ENCODE assay signal across 8 mouse cellular contexts in genomic region chr4:138318509-138319266, GRCm38 (mm10). TPM values are rescaled to one million over a fixed set of nuclear protein-coding genes. Genes with fewer than 3 reads are reported as not detected.
DNase-seq lines count a peak whose midpoint lies in the region; ATAC-seq and TF ChIP-seq lines count a peak whose summit lies in the region.

No protein-coding gene starts in this region.

- peaks cover 16% of the 10 kb centered on the region for H3K4me1 ChIP-seq in G1E (ENCODE audit: insufficient read depth, low read depth, low read length)
- peaks cover 13% of the 10 kb centered on the region for H3K4me1 ChIP-seq in midbrain, embryonic 11.5 days (ENCODE audit: control insufficient read depth, insufficient read depth, low read length)

- peak; percentile 73 for TF ChIP-seq CTCF in G1E (IDR thresholded peaks at IDR 0.05; ENCODE audit: low read depth, low read length)

- no peak overlapping the region for H3K4me3 ChIP-seq in G1E (ENCODE audit: low read depth, low read length)
- H3K4me3 ChIP-seq in midbrain, embryonic 11.5 days (ENCODE audit: low read depth, low read length): no peak overlapping the region

- peaks cover 55% of the 10 kb centered on the region for H3K36me3 ChIP-seq in G1E (replicated peaks)
- no peaks in the 10 kb centered on the region; the same call in 1 of the 2 replicates for H3K36me3 ChIP-seq in midbrain, embryonic 11.5 days (ENCODE audit: control insufficient read depth, insufficient read depth, low read length)
- peaks cover 5% of the 10 kb centered on the region for H3K36me3 ChIP-seq in splenic B cell, adult 2 months (ENCODE audit: control insufficient read depth, insufficient read depth, low read length, poor library complexity, severe bottlenecking)

- no peak overlapping the region for H3K27ac ChIP-seq in midbrain, embryonic 11.5 days (ENCODE audit: low read depth, low read length)

- intact Hi-C loops in heart, postnatal 25 days (cut with DNase I): loop anchor here (1.0 to 2.0 kb wide), 2 partner anchors 60 to 108 kb away; no protein-coding TSS in a partner anchor
- intact Hi-C loops in heart, postnatal 14 days (cut with DNase I): loop anchor here (2.0 kb wide), 2 partner anchors 60 to 108 kb away; no protein-coding TSS in a partner anchor

- peaks cover 4% of the 10 kb centered on the region; the same call in 1 of the 2 replicates for H3K27me3 ChIP-seq in G1E (ENCODE audit: insufficient read depth, low read length)
- H3K27me3 ChIP-seq in midbrain, embryonic 11.5 days (ENCODE audit: control insufficient read depth, insufficient read depth, low read length): no peaks in the 10 kb centered on the region
- no peaks in the 10 kb centered on the region for H3K27me3 ChIP-seq in splenic B cell, adult 2 months (ENCODE audit: control insufficient read depth, insufficient read depth, low read length, poor library complexity, severe bottlenecking)

- H3K9ac ChIP-seq in midbrain, embryonic 11.5 days (ENCODE audit: low read length): no peak overlapping the region

- peak; percentile 43 to 79 for DNase-seq in heart, adult 18-20 months
- DNase-seq in heart, postnatal 25 days (ENCODE audit: low spot score): no peak
- peak; percentile 53 for DNase-seq in G1E (ENCODE audit: low spot score)
- DNase-seq in heart, postnatal 14 days: peak; percentile 56 to 78
- DNase-seq in layer of hippocampus, postnatal 25 days (ENCODE audit: extremely low spot score in 1 of 2, low spot score in 1 of 2): peak; percentile 48 to 72
- peak; percentile 92 for DNase-seq in midbrain, embryonic 11.5 days (ENCODE audit: low spot score, missing footprints)
- DNase-seq in splenic B cell, adult 2 months (ENCODE audit: low read depth, low spot score): peak; percentile 74

- WGBS in midbrain, embryonic 11.5 days: 50% methylated on average over 6 of the region's 6 CpGs

- H3K9me3 ChIP-seq in G1E (replicated peaks): no peaks in the 10 kb centered on the region
- peaks cover 2% of the 10 kb centered on the region; the same call in 1 of the 2 replicates for H3K9me3 ChIP-seq in midbrain, embryonic 11.5 days (ENCODE audit: control insufficient read depth, low read length)

- peak; percentile 57; the same call in 1 of the 2 replicates for ATAC-seq in G1E (ENCODE audit: extremely low read depth, insufficient number of reproducible peaks, low FRiP score, poor library complexity, severe bottlenecking)
- ATAC-seq in common myeloid progenitor, adult 5-6 weeks (replicated peaks; ENCODE audit: low read depth, poor library complexity, severe bottlenecking): peak; percentile 54; the same call in 1 of the 2 replicates
- peak; percentile 56; the same call in 1 of the 2 replicates for ATAC-seq in midbrain, embryonic 11.5 days (ENCODE audit: low FRiP score)

- no peak overlapping the region for H3K4me2 ChIP-seq in midbrain, embryonic 11.5 days

RNA-seq across cellular contexts. Expression of gene Pink1, which starts 7.4 kb away (rescaled TPM):
- total RNA-seq in heart, adult 18-20 months (2021): 100 to 1,000 TPM; 720 to 812 TPM
- 100 to 1,000 TPM; 560 to 591 TPM for total RNA-seq in heart, postnatal 25 days (2021)
- 9.3 and 15.0 TPM in 2 replicates for total RNA-seq in G1E (2014; fragmentation: Nextera tagmentation)
- total RNA-seq in G1E (2017): 19.4 and 27.0 TPM in 2 replicates
- 26.5 and 30.1 TPM in 2 replicates for polyA plus RNA-seq in G1E (2012)
- total RNA-seq in common myeloid progenitor, adult 5-6 weeks (2017): 33.8 and 51.5 TPM in 2 replicates
- total RNA-seq in heart, postnatal 14 days (2021): 100 to 1,000 TPM; 367 to 392 TPM
- total RNA-seq in layer of hippocampus, postnatal 25 days (2021): 100 to 1,000 TPM; 222 to 256 TPM
- 21.6 and 22.4 TPM in 2 replicates for polyA plus RNA-seq in midbrain, embryonic 11.5 days (2014; fragmentation: Nextera tagmentation; extraction: Ambion mirVana)

RNA-seq across cellular contexts. Expression of gene Ddost, which starts 14.2 kb away (rescaled TPM):
- 10 to 100 TPM; 58.2 to 61.6 TPM for total RNA-seq in heart, adult 18-20 months (2021)
- total RNA-seq in heart, postnatal 25 days (2021): 10 to 100 TPM; 63.6 to 68.4 TPM
- 159 and 162 TPM in 2 replicates for total RNA-seq in G1E (2014; fragmentation: Nextera tagmentation)
- 63.3 and 81.3 TPM in 2 replicates for total RNA-seq in G1E (2017)
- 93.2 and 99.4 TPM in 2 replicates for polyA plus RNA-seq in G1E (2012)
- 101 and 107 TPM in 2 replicates for total RNA-seq in common myeloid progenitor, adult 5-6 weeks (2017)
- 10 to 100 TPM; 65.7 to 69.2 TPM for total RNA-seq in heart, postnatal 14 days (2021)
- 100 to 1,000 TPM in 1 of 2 experiments, 10 to 100 TPM in 1; 92.3 to 104 TPM for total RNA-seq in layer of hippocampus, postnatal 25 days (2021)
- polyA plus RNA-seq in midbrain, embryonic 11.5 days (2014; fragmentation: Nextera tagmentation; extraction: Ambion mirVana): 209 and 219 TPM in 2 replicates

RNA-seq across cellular contexts. Expression of gene Cda, which starts 49.1 kb away (rescaled TPM):
- 1 to 10 TPM; 1.6 to 2.3 TPM for total RNA-seq in heart, adult 18-20 months (2021)
- total RNA-seq in heart, postnatal 25 days (2021): 1 to 10 TPM; 1.3 to 1.8 TPM
- total RNA-seq in G1E (2014; fragmentation: Nextera tagmentation) (not detected in 2 replicates), G1E (2017) (not detected in 2 replicates)
- not detected in 2 replicates for polyA plus RNA-seq in G1E (2012)
- total RNA-seq in common myeloid progenitor, adult 5-6 weeks (2017): not detected in 2 replicates
- total RNA-seq in heart, postnatal 14 days (2021): 1 to 10 TPM; 2.1 to 2.2 TPM
- 1 to 10 TPM; 1.9 to 3.1 TPM for total RNA-seq in layer of hippocampus, postnatal 25 days (2021)
- polyA plus RNA-seq in midbrain, embryonic 11.5 days (2014; fragmentation: Nextera tagmentation; extraction: Ambion mirVana): 1.7 and 2.0 TPM in 2 replicates
